Mouse (Mus musculus): ENCODE measurements around the gene Fam92b. TPM values are rescaled to one million over a fixed set of nuclear protein-coding genes. Genes with fewer than 3 reads are reported as not detected.

Fam92b gene
- polyA plus RNA-seq, 1 experiment, result not detected

GRCm38 (mm10) chr8:120118847-120119246 lies 58.4 kb downstream of the Fam92b start:
- Histone ChIP-seq H3K27me3 (ENCODE audit: control insufficient read depth, insufficient read depth, low read length) (peaks cover 7% of the 10 kb centered on the region; the same call in 1 of the 2 replicates), H3K4me1 (ENCODE audit: control insufficient read depth, insufficient read depth, insufficient read length) (peaks cover 6% of the 10 kb centered on the region; the same call in 1 of the 2 replicates), H3K36me3 (ENCODE audit: control insufficient read depth, insufficient read depth, low read length) (no peaks in the 10 kb centered on the region), H3K27ac (ENCODE audit: insufficient read depth, low read length) (no peak overlapping the region), H3K4me3 (ENCODE audit: extremely low read depth, insufficient read depth, insufficient read length) (no peak overlapping the region)
- no peak for DNase-seq (ENCODE audit: low read depth in 1 of 2, low spot score in 2 of 2)
- no peak for TF ChIP-seq POLR2A (IDR thresholded peaks at IDR 0.05; ENCODE audit: low read depth, low read length)
- TF ChIP-seq CTCF (IDR thresholded peaks at IDR 0.05; ENCODE audit: extremely low read depth, insufficient read depth, insufficient read length, insufficient replicate concordance), result no peak
- 80% methylated on average over 5 of the region's 5 CpGs for WGBS

- Histone ChIP-seq H3K27ac (ENCODE audit: insufficient read depth, low read length) (no peak overlapping the region), H3K27me3 (ENCODE audit: control insufficient read depth, insufficient read depth, low read length) (peaks cover 7% of the 10 kb centered on the region; the same call in 1 of the 2 replicates), H3K4me3 (ENCODE audit: extremely low read depth, insufficient read depth, insufficient read length) (no peak overlapping the region), H3K4me1 (ENCODE audit: control insufficient read depth, insufficient read depth, insufficient read length) (peaks cover 6% of the 10 kb centered on the region; the same call in 1 of the 2 replicates), H3K36me3 (ENCODE audit: control insufficient read depth, insufficient read depth, low read length) (no peaks in the 10 kb centered on the region)
- TF ChIP-seq POLR2A (IDR thresholded peaks at IDR 0.05; ENCODE audit: low read depth, low read length), result no peak
- 90% methylated on average over 9 of the region's 9 CpGs for WGBS
- no peak for DNase-seq (ENCODE audit: low read depth in 1 of 2, low spot score in 2 of 2)
Measured at GRCm38 (mm10) chr8:120118162-120118561, 59.1 kb downstream of the Fam92b start.

GRCm38 (mm10) chr8:120116600-120116999 lies 60.7 kb downstream of the Fam92b start:
- WGBS, result 74% methylated on average over 7 of the region's 7 CpGs
- Histone ChIP-seq H3K4me3 (ENCODE audit: extremely low read depth, insufficient read depth, insufficient read length) (no peak overlapping the region), H3K4me1 (ENCODE audit: control insufficient read depth, insufficient read depth, insufficient read length) (peaks cover 10% of the 10 kb centered on the region), H3K27ac (ENCODE audit: insufficient read depth, low read length) (no peak overlapping the region), H3K36me3 (ENCODE audit: control insufficient read depth, insufficient read depth, low read length) (no peaks in the 10 kb centered on the region), H3K27me3 (ENCODE audit: control insufficient read depth, insufficient read depth, low read length) (peaks cover 7% of the 10 kb centered on the region; the same call in 1 of the 2 replicates)
- no peak for TF ChIP-seq POLR2A (IDR thresholded peaks at IDR 0.05; ENCODE audit: low read depth, low read length)
- TF ChIP-seq CTCF (IDR thresholded peaks at IDR 0.05; ENCODE audit: extremely low read depth, insufficient read depth, insufficient read length, insufficient replicate concordance), result no peak
- no peak for DNase-seq (ENCODE audit: low read depth in 1 of 2, low spot score in 2 of 2)

Other genes starting within 250 kb of the Fam92b start
- 4.1 and 8.9 TPM in 2 replicates for gene Crispld2, start 185.0 kb downstream of the Fam92b start, polyA plus RNA-seq (2012; rRNA removed)
- gene Zdhhc7, start 76.0 kb downstream of the Fam92b start, polyA plus RNA-seq (2012; rRNA removed), result 45.8 and 57.9 TPM in 2 replicates
- gene 6430548M08Rik, start 63.3 kb downstream of the Fam92b start, polyA plus RNA-seq (2012; rRNA removed), result 20.6 and 25.8 TPM in 2 replicates
- 39.2 and 49.3 TPM in 2 replicates for gene Gse1, start 51.0 kb upstream of the Fam92b start, polyA plus RNA-seq (2012; rRNA removed)

All from spleen, adult 2 months (tissue).